Mouse (Mus musculus): ENCODE data around the gene Plekha4.
"Not testable (repeated sequence)": the region's sequence is repeated elsewhere in the genome, so short reads cannot be mapped to it uniquely, and the experiment has no call there.

The Plekha4 gene

DNA sequence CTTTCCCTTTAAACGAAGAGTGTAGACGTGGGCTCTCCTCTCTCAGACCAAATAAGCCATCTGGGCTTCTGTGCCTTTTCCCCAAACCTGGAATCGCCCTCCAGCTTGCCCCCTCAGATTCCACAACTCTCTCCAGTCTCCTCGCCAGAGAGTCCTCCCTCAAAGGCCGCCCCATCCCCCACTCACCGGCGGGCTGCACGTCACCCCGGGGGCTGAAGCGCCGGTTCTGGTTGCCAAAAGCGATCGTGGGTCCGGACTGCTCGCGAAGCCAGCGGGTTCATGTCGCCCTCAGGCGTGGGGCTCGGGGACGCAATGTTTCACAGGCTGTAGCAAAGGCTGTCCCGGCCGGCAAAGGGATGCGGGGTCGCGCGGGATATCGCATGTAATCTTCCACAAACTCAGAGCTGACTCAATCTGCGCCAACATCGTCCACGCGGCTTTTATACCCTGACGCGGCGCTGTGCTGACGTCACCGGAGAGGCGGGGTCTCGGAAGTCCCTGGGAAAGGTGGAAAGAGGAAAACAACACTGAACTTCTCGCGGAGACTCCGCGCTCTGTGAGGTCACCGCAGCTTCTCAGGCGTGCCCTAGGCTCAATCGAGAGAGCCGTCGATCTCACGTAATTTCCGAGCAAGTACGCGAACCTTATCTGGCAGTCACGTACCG lies at the start of gene Plekha4, which contains the start of gene Ppp1r15a:
Plekha4 (plus strand) TSS at position 522 of the 665 bp plus-strand sequence.
Ppp1r15a (minus strand) TSS at position 460 of the 665 bp plus-strand sequence.
- DNase-seq: peak; percentile 93

DNA sequence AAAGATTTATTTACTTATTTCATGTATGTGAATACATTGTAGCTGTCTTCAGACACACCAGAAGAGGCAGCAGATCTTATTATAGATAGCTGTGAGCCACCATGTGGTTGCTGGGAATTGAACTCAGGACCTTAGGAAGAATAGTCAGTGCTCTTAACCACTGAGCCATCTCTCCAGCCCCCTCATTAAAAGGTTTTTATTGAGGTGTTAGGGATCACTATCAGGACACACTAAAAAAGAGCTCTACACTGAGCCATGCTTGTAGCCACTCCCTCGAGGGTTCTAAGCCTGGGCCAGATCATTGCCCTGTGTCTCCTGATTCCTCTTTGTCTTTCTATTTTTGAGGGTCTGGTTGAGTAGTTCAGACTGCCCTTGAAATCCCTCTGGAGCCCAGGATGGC lies 49.7 kb upstream of the Plekha4 start:
- no peak for DNase-seq

DNA sequence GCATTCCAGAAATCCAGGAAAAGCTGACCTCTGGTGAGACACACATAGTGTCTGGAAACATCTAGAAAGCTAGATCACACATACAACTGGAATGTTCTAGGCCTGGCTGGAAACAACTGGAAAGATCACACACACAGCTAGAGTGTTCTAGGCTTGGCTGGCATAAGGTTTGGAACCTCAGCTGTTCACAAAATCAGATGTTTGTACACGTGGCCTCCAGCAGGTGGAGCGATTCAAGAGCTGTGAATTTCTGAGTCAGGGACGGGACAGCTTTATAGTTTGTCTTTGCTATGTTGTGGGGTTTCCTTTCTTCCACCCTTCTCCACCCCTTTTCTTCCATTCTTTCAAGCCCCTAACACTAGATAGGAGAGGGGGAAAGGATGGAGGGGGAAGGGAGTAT lies 49.1 kb upstream of the Plekha4 start:
- peak; percentile 66 for DNase-seq

DNA sequence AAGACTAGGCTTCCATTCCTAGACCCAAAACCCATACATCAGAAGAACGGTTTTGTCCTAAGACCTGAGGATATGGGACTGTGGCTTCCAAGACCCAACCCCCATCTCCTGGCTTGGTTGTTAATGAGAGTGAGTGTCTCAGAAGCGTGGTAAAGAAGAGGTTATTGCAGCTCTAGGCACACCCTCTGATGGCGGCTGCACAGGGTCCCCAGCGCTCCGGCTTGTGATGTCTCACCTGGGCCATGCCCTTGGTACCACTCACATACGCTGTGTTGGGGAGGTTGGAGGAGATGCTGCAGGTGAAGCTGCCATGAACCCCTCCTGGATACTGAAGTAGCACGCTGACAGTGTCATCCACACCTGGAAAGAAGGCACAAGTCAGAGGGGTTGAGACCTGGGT lies 47.4 kb upstream of the Plekha4 start:
- DNase-seq: no peak

DNA sequence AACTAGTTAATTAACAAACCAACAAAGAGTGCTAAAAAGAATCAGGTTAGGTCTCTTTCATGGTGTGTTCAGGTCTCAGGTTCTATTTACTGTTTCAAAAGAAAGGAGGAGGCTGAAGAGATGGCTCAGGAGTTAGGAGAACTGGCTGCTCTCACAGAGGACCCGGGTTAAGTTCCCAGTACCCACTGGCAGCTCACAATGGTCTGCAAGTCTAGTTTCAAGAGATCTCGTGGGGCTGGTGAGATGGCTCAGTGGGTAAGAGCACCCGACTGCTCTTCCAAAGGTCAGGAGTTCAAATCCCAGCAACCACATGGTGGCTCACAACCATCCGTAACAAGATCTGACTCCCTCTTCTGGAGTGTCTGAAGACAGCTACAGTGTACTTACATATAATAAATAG lies 45.8 kb upstream of the Plekha4 start:
- not testable (repeated sequence) for DNase-seq

DNA sequence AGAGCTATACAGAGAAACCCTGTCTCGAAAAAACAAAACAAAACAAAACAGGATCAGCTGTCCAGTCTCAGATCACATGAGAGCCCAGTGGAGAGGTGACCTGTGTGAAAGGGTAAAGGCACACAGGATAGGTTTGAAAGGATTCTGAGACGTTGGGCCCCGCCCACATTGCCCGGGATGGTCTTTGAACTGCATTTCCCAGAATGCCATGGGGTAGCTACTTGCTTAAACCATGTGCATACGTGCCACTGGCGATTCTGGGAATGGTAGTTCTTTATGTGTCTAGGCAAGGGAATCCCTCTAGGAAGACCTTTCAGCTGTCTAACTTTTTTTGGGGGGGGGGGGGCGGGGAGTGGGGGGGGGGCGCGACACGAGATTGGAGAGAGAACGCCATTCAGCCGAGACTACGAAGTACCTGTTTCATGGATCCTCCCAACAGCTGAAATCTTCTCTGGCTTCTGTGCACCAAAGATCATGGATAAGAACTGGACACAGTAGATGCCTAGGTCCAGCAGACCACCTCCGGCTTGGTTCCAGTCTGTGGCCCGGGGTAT lies 44.7 kb upstream of the Plekha4 start, which contains the start of gene Tulp2:
Tulp2 (plus strand) TSS at position 504 of the 554 bp plus-strand sequence.
- DNase-seq: peak; percentile 75

DNA sequence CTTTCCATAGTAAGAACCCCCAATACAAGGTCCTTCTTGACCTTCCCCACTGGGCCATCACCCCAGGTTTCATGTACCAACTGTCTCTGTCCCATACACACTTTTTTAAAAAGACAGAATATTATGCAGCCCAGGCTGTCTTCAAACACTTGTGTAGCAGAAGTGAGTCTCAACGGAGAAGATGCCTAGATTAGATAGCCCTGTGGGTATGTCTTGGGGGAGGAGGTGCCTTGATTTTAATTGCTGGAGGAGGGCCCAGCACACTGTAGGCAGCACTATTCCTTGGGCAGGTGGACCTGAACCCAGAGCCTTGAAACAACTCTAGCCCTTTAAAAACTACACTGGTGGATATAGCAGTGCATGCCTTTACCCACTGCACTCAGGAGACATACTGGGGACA lies 44.0 kb upstream of the Plekha4 start:
- DNase-seq: no peak

DNA sequence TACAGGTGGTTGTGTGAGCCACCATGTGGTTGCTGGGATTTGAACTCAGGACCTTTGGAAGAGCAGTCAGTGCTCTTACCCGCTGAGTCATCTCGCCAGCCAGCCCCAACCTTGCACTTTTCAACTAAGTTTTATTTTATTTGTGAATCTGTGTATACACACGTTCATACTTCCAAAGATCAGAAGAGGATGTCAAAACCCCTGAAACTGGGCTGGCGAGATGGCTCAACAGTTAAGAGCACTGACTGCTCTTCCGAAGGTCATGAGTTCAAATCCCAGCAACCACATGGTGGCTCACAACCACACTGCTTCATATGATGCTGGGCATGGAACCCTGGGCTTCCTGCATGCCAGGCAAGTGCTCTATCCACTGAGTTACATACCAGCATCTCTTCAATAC lies 41.1 kb upstream of the Plekha4 start:
- DNase-seq: not testable (repeated sequence)

DNA sequence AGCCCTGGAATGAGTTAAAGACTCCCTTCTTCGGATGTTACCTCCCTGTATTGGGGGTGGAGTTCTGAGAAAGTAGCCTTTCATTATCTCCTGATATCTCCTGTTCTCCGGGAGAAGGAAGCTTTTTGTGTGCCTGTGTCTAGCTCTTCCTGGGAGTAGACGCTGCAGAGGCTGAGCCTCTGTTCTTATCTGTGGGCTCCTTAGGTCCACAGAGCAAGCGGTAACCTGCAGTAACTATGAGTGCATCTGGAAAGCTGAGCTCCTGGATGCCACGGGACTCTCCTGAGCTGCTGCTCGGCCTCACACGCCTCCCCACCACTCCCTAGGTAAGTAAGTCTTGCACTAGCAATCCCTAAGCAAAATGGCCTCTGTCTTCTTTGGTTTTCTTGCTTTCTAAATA lies 40.0 kb upstream of the Plekha4 start:
- DNase-seq: no peak

DNA sequence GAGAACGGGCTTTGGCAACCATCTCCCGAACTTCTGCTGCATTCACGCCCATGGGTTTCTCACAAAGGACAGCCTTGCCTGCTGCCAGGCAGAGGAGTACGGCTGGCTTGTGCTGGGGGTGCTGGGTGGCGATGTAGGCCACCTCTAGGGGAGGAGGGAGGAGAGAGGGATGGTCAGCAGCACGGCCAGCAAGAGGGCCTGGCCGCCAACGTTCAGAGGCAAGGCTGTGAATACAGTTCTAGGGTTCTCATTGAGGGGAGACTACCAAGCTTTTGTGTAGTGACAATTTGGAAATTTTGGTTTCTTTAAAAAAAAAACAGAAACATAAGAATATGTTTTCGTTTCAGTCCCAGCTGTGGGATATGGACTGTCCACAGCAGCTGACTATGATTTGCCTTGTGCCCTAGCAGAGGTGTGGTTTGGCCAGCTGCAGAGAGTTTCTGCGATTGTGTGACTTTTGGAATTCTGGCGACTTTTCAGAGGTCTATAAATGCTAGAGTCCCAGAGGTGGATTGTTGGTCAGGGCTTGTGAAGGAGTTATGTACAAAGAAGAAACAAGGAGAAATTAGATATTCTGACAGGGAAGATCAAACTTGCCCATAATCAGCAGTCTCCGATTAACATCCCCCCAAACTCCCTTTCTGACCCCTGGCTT lies 39.2 kb upstream of the Plekha4 start, which contains the start of gene Gm45808:
Gm45808 (minus strand) TSS at position 51 of the 655 bp plus-strand sequence.
- DNase-seq: no peak

DNA sequence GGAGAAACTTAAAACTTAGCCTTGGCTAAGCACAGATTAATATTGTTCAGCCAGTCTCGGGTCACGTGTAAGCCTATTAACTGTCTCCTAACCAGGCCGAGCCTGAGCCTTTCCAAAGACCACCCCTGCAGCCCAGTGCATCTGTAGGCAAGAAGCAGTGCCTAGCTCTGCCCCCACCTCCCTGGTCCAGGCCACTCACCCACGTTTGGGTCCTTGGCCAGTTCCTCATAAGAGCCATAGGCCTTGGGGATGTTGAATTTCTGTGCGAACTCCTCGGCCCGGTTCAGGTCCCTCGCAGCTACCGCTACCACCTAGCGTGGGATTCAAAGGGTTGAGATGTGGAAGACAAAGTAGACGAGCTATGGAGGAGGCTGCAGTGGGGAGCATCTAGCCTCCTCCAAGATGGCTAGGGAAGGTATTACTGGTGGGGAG lies 38.3 kb upstream of the Plekha4 start:
- DNase-seq: no peak

DNA sequence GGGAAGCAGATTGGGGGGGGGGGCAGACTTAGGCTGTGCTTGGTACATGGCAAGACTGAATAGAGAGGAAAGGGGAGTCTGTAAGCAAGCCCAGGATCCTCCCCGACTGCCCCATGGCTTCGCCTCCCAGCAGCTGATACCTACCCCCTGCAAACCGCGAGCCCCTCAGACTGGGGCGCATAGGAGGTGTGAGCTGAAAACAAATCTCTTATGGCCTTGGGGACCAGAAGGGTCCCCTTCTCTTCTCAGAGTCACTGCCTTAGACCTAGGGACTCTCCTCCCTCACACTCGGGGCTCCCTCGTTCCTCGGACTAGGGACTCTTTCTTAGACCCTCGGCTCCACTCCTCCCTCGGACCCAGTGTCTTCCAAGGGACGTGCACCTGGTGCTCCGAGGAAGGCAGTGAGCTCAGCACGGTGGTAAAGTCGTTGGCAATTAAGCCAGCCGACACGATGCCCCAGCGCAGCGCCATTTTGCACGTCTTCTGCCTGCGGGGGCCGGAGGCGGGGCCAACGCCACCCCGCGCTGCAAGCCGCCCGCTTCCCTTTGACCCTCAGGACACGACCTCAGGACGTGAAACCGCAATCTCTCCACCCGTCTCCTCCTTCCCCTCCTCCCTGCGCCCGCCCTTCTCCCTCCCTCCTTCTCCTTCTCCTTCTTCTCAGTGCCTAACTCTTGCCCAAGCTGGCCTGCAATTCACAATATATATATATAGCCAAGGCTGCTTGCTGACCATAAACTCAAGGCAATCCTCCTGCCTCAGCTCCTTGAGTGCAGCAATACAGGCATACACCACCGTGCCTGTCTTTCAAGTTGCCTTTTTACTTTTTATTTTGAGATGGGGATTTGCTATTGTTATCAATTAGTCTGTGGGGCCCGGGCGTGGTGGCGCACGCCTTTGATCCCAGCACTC lies 37.6 kb upstream of the Plekha4 start, which contains the start of gene Dhdh:
Dhdh (minus strand) TSS at position 513 of the 912 bp plus-strand sequence.
- DNase-seq: peak; percentile 39

DNA sequence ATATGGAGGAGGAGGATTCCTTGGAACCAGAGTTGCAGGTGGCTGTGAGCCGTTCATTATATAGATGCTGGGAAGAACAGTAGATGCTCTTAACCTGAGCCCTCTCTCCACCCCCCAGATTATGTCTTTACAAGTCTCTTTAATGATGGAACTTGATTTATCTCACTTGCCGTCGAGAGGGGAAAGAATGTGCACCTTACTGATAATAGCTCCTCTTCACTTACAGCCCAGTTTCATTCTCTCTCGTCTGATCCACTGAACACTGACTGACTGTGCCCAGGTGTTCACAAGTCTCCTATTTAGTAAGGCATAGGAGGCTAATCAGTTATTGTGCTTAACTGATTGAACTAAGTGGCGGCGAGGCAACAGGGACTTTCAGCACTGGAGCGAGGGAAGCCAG lies 36.6 kb upstream of the Plekha4 start:
- no peak for DNase-seq

DNA sequence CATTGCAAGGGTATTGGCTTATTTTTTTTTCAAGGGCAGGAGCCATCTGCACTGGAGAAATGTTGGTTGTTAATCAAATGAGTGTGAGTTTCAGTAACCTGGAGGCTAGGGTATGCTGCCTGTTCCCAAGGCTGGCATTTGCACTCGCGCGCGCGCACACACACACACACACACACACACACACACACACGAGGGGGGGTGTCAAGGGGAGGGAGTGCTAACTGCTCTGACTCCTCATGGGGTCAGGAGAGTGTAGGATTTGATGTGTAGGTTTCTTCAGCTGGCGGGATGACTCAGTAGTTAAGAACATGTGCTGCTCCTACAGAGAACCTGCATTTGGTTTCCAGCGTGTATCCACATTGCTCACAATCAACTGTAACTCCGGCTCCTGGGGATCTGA lies 35.3 kb upstream of the Plekha4 start:
- peak; percentile 52 for DNase-seq

DNA sequence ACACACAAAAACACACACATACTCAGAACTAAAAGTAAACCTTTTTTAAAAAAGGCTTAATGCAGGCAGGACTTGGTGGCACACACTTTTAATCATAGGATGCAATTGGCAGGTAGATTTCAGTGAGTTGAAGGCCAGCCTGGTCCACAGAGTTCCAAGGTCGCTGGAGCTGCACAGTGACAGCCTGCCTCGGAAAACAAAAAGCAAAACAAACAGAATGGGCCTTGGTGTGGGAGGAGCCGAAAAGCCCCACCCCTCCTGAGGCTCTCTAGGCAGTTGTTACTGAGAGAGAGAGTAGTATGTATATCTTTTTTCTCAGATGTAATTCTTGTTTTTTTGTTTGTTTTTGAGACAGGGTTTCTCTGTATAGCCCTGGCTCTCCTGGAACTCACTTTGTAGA lies 34.9 kb upstream of the Plekha4 start:
- DNase-seq: no peak

DNA sequence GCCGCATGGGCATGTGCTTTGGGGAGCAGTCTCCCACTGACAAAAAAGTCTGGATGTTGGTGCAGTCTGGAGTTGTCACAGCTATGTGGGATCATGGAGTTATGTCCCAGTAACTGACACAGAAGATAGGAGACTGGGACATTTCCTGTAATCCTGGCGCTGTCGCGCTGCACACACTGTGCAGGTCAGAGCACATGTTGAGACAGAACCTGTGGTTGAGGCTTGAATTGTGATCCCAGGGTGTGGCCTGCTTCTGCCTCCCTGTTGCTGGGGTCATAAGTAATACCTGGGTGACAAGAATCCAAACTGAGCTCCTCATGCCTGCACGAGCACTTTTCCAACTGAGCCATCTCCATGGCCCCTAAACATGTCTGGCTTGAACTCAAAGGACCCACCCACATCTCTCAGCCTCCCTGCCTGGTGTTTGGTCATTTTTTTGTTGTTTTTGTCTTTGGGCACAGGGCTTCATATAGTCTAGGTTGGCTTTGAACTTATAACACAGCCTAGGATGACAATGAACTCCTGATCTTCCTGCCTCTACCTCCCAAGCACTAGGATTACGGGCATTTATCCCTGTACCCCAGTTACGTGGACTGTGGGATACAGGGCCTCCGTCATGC lies 33.8 kb upstream of the Plekha4 start:
- no peak for DNase-seq

DNA sequence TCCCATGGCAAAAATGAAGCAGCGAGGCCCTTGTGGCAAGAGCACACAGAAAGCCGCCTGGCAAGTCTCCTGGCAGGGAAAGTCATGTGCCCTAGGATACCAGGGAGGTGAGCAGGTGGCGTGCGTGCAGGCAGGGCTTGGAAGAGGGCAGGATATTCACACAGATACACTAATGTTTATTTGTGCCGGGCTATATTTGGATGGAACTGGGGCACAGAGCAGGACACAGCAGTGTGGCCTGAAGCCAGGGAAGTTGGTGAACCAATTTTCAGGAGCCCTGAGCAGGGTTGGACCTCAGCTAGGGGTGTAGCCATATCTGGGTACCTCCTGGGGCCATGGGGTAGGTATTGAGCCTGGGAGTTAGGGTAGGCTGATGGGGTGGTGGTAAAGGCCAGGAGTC lies 33.2 kb upstream of the Plekha4 start:
- DNase-seq: no peak

DNA sequence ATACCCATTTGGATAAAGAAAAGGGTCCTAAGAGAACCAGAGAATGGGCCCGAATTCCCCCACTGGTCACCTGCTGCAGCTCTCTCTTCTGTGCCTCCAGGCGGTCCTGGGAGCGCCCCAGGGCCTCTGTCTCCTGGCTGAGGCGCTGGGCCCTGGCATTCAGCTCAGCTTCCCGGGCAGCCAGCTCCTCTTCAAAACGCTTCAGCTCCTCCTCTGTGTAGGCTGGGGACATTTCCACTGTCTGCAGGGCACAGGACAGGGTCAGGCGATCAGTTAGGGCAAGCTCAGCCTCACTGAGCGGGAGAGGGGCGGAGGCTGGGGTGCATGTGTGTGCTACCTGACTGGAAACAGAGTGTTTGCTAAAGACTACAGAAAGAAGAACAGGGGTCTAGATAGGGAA lies 31.6 kb upstream of the Plekha4 start:
- no peak for DNase-seq

DNA sequence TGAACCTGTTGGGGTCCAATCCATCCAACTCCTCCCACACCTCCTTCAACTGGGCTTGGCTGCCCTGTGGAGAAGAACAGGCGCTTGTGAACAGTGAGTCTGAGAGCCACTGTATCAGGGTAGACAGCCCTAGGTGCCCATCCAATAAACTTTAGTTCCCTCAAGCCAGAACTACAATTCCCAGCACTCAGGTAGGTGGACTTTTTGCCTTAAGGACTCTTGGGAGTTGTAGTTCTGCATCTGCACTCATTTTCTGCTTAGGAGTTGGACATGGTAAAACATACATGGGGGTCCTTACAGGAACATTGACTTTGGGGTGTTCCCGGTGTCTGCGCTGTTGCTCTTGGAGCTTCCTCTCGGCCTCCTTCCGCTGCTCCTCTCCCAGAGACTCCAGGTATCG lies 27.7 kb upstream of the Plekha4 start:
- no peak for DNase-seq

DNA sequence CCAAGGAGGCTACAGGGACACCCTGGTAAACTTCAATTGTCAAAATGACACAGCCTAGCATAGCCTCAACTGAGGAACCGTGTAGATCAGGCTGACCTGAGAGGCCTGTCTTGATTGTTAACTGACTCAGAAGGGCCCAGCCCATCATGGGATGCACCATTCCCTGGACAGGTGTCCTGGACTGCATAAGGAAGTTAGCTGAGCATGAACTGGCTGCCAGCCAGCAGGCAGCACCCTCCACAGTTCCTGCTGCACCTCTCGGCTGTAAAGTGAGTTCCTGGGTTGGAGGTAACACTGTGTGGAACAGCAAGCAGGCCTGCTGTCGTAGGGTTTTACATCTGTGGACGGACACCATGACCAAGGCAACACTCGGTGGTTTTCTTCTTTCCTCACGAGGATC lies 18.5 kb upstream of the Plekha4 start:
- DNase-seq: no peak

DNA sequence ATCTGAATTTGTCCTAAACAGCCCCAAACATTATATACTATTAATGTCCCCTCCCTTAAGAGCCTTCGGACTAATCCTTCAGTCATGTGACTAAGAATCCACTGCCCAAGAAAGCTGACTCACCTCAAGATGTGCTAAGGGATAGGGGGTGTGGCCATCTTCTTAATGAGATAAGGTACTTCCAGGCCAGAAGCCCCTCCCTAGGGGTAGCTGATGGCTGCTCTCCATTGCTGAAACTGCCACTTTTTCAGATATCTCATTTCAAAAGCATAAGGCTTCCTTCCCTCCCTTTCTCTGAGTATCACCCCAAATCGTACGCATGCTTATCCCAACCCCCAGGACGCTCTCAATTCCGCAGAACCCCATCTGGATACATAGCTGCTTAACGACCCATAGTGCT lies 17.6 kb upstream of the Plekha4 start:
- no peak for DNase-seq

DNA sequence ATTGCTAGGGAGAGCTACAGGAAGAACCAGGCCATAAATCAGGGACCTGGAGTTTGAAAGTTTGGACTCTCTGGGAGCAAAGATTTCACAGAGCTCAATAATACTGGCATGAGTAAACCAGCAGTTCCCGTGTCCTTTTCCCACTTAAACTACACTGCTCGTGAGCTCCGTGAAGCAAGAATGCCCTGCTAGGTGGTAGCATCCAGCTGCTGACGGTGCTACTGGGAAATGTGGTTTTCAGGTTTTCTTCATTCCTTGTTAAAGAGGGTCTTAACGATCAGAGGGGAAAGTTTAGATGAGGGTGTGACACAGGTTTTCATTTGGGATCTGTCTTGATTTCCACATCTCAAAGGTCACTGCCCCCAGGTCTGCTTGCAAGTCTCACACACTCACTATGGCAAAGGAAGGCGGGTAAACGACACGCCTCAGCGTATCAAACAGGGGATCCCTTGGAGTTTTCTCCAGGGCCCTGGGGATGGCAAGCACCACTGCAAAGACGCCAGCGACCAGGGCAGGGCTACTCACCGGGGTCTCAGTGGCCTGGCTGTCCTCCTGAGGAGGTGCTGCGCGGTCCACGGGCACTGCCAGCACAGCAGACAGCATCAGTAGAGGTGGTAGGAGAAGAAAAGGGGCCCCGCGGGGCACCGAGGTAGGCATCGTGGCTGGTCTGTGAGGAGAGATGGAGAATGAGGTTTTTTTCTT lies 16.8 kb upstream of the Plekha4 start:
- DNase-seq: no peak
